Mouse (Mus musculus) midbrain, embryonic 13.5 days (tissue): Measurements from ENCODE around the gene B230217C12Rik. TPM values are rescaled to one million over a fixed set of nuclear protein-coding genes. Genes with fewer than 3 reads are reported as not detected.
A peak's percentile ranks its signal among the peaks of the same experiment; 100 is the strongest.

Source experiments
- ATAC-seq: fragments of 200-750 bp; cut with Nextera tagmentation; 2 replicates; pipeline ENCODE4 v1.8.0; 2017; ENCODE audit warnings: mild to moderate bottlenecking, moderate TSS enrichment, moderate library complexity
- H3K27ac ChIP-seq: fragments of 300-500 bp; sonication (generic); 2 replicates; pipeline ENCODE4 v1.5.1; 2015; ENCODE audit warnings: inconsistent platforms, mild to moderate bottlenecking, moderate library complexity
- H3K27me3 ChIP-seq: fragments of 300-500 bp; sonication (generic); 2 replicates; pipeline ENCODE4 v1.6.1; 2015; ENCODE audit warnings: mild to moderate bottlenecking, inconsistent platforms
- H3K36me3 ChIP-seq: fragments of 300-500 bp; sonication (generic); 2 replicates; pipeline ENCODE4 v1.6.1; 2015; ENCODE audit warnings: mild to moderate bottlenecking, inconsistent platforms
- H3K4me1 ChIP-seq: fragments of 300-500 bp; sonication (generic); replicated peaks from 2 replicates; pipeline ENCODE4 v1.6.1; 2015; ENCODE audit warnings: inconsistent platforms
- H3K4me2 ChIP-seq: fragments of 300-500 bp; sonication (generic); replicated peaks from 2 replicates; pipeline ENCODE4 v1.6.1; 2015; ENCODE audit warnings: moderate library complexity, mild to moderate bottlenecking, inconsistent platforms
- H3K4me3 ChIP-seq: fragments of 300-500 bp; sonication (generic); replicated peaks from 2 replicates; pipeline ENCODE4 v1.5.1; 2015; ENCODE audit warnings: mild to moderate bottlenecking, inconsistent platforms
- H3K9ac ChIP-seq: fragments of 300-500 bp; sonication (generic); replicated peaks from 2 replicates; pipeline ENCODE4 v1.6.1; 2015; ENCODE audit warnings: mild to moderate bottlenecking, inconsistent platforms
- H3K9me3 ChIP-seq: fragments of 300-500 bp; sonication (generic); 2 replicates; pipeline ENCODE4 v1.6.1; 2016; ENCODE audit warnings: mild to moderate bottlenecking, inconsistent platforms
- WGBS: fragments of 180-500 bp; shearing (Covaris S2); methylation state at CpG from one replicate; pipeline ENCODE4 v1.1.7; 2015; 5-methylcytosine and 5-hydroxymethylcytosine counted together
- polyA plus RNA-seq: library from polyadenylated mRNA; unstranded; fragments of >200 nt; fragmentation: Nextera tagmentation; extraction: Ambion mirVana; gene quantifications from 2 replicates; pipeline ENCODE4 v1.2.1, GENCODE M21; 2015

B230217C12Rik gene
- polyA plus RNA-seq, 1 experiment from 2014 or later, result 23.2 TPM

- no peak overlapping the region for H3K4me3 ChIP-seq
- peaks cover 50% of the 10 kb centered on the region for H3K36me3 ChIP-seq
- H3K4me2 ChIP-seq, result no peak overlapping the region
- peak overlapping the region; percentile 44; the same call in 1 of the 2 replicates for H3K9ac ChIP-seq
- no peak for ATAC-seq
- peak overlapping the region; percentile 96 for H3K27ac ChIP-seq
- H3K9me3 ChIP-seq, result no peaks in the 10 kb centered on the region
- no peaks in the 10 kb centered on the region for H3K27me3 ChIP-seq
- WGBS, result 11% methylated on average over 3 of the region's 3 CpGs
- peaks cover 96% of the 10 kb centered on the region for H3K4me1 ChIP-seq
Measured at GRCm38 (mm10) chr11:97810970-97811369, 29.6 kb upstream of the B230217C12Rik start.

GRCm38 (mm10) chr11:97811569-97812362, 28.8 kb upstream of the B230217C12Rik start:
- peaks cover 55% of the 10 kb centered on the region for H3K36me3 ChIP-seq
- H3K4me1 ChIP-seq, result peaks cover 96% of the 10 kb centered on the region
- ATAC-seq, result peak; percentile 8
- 23% methylated on average over 12 of the region's 13 CpGs for WGBS
- H3K9me3 ChIP-seq, result no peaks in the 10 kb centered on the region
- peak overlapping the region; percentile 49 for H3K4me2 ChIP-seq
- peak overlapping the region; percentile 46 for H3K9ac ChIP-seq
- H3K27ac ChIP-seq, result peak overlapping the region; percentile 96
- H3K27me3 ChIP-seq, result no peaks in the 10 kb centered on the region
- peak overlapping the region; percentile 14; the same call in 1 of the 2 replicates for H3K4me3 ChIP-seq

- H3K9me3 ChIP-seq, result no peaks in the 10 kb centered on the region
- H3K4me3 ChIP-seq, result peak overlapping the region; percentile 14; the same call in 1 of the 2 replicates
- H3K36me3 ChIP-seq, result peaks cover 52% of the 10 kb centered on the region
- ATAC-seq, result peak; percentile 94
- H3K4me2 ChIP-seq, result peak overlapping the region; percentile 49
- no peaks in the 10 kb centered on the region for H3K27me3 ChIP-seq
- peaks cover 97% of the 10 kb centered on the region for H3K4me1 ChIP-seq
- H3K9ac ChIP-seq, result peak overlapping the region; percentile 46
- peak overlapping the region; percentile 96 for H3K27ac ChIP-seq
- WGBS, result 9% methylated on average over 3 of the region's 3 CpGs
Measured at GRCm38 (mm10) chr11:97812491-97812921, 28.1 kb upstream of the B230217C12Rik start.

GRCm38 (mm10) chr11:97813085-97813484, 27.5 kb upstream of the B230217C12Rik start:
- Histone ChIP-seq H3K4me2 (peak overlapping the region; percentile 49), H3K27ac (peak overlapping the region; percentile 96), H3K27me3 (no peaks in the 10 kb centered on the region), H3K36me3 (peaks cover 47% of the 10 kb centered on the region), H3K9me3 (no peaks in the 10 kb centered on the region), H3K9ac (peak overlapping the region; percentile 46), H3K4me1 (peaks cover 97% of the 10 kb centered on the region), H3K4me3 (0 out of 2 replicates have a peak overlapping the region, but pooled peaks have one; percentile 4)
- peak; percentile 56 for ATAC-seq
- whole genome bisulfite sequencing, result 31% methylated on average over 7 of the region's 7 CpGs

GRCm38 (mm10) chr11:97813746-97814515, 26.6 kb upstream of the B230217C12Rik start:
- H3K4me1 ChIP-seq, result peaks cover 97% of the 10 kb centered on the region
- H3K4me3 ChIP-seq, result no peak overlapping the region
- H3K27me3 ChIP-seq, result no peaks in the 10 kb centered on the region
- no peaks in the 10 kb centered on the region for H3K9me3 ChIP-seq
- H3K4me2 ChIP-seq, result 0 out of 2 replicates have a peak overlapping the region, but pooled peaks have one; percentile 1
- ATAC-seq, result no peak
- peaks cover 38% of the 10 kb centered on the region for H3K36me3 ChIP-seq
- H3K9ac ChIP-seq, result peak overlapping the region; percentile 43
- H3K27ac ChIP-seq, result peak overlapping the region; percentile 96
- WGBS, result 80% methylated on average over 17 of the region's 17 CpGs

GRCm38 (mm10) chr11:97815736-97816135, 24.8 kb upstream of the B230217C12Rik start:
- Histone ChIP-seq H3K4me1 (peaks cover 86% of the 10 kb centered on the region), H3K27ac (peak overlapping the region; percentile 56; the same call in 1 of the 2 replicates), H3K9me3 (no peaks in the 10 kb centered on the region), H3K9ac (peak overlapping the region; percentile 36; the same call in 1 of the 2 replicates), H3K4me2 (no peak overlapping the region), H3K36me3 (peaks cover 45% of the 10 kb centered on the region), H3K27me3 (no peaks in the 10 kb centered on the region), H3K4me3 (no peak overlapping the region)
- no peak for ATAC-seq
- 68% methylated on average over 11 of the region's 11 CpGs for WGBS

- no peak overlapping the region for H3K9ac ChIP-seq
- no peaks in the 10 kb centered on the region for H3K9me3 ChIP-seq
- H3K27ac ChIP-seq, result peak overlapping the region; percentile 56; the same call in 1 of the 2 replicates
- no peak for ATAC-seq
- peaks cover 82% of the 10 kb centered on the region for H3K4me1 ChIP-seq
- WGBS, result 44% methylated on average over 5 of the region's 5 CpGs
- H3K4me3 ChIP-seq, result no peak overlapping the region
- no peaks in the 10 kb centered on the region for H3K27me3 ChIP-seq
- no peak overlapping the region for H3K4me2 ChIP-seq
- H3K36me3 ChIP-seq, result peaks cover 48% of the 10 kb centered on the region
Measured at GRCm38 (mm10) chr11:97816176-97816575, 24.4 kb upstream of the B230217C12Rik start.

- Histone ChIP-seq H3K4me3 (no peak overlapping the region), H3K27ac (peak overlapping the region; percentile 14; the same call in 1 of the 2 replicates), H3K36me3 (peaks cover 52% of the 10 kb centered on the region), H3K9me3 (no peaks in the 10 kb centered on the region), H3K4me1 (peaks cover 78% of the 10 kb centered on the region), H3K9ac (no peak overlapping the region), H3K27me3 (no peaks in the 10 kb centered on the region), H3K4me2 (no peak overlapping the region)
- no peak for ATAC-seq
- WGBS, result 60% methylated on average over 9 of the region's 9 CpGs
Measured at GRCm38 (mm10) chr11:97816916-97817315, 23.7 kb upstream of the B230217C12Rik start.

GRCm38 (mm10) chr11:97817379-97817778, 23.2 kb upstream of the B230217C12Rik start:
- Histone ChIP-seq H3K9me3 (no peaks in the 10 kb centered on the region), H3K4me2 (no peak overlapping the region), H3K36me3 (peaks cover 52% of the 10 kb centered on the region), H3K27ac (no peak overlapping the region; the same call in 1 of the 2 replicates), H3K4me1 (peaks cover 74% of the 10 kb centered on the region), H3K27me3 (no peaks in the 10 kb centered on the region), H3K4me3 (no peak overlapping the region), H3K9ac (no peak overlapping the region)
- no peak for ATAC-seq
- 38% methylated on average over 5 of the region's 5 CpGs for WGBS

- ATAC-seq, result peak; percentile 7; the same call in 1 of the 2 replicates
- WGBS, result 18% methylated on average over 6 of the region's 6 CpGs
- Histone ChIP-seq H3K4me3 (no peak overlapping the region), H3K9ac (peak overlapping the region; percentile 53; the same call in 1 of the 2 replicates), H3K27me3 (no peaks in the 10 kb centered on the region), H3K36me3 (peaks cover 58% of the 10 kb centered on the region), H3K4me2 (no peak overlapping the region), H3K9me3 (no peaks in the 10 kb centered on the region), H3K27ac (peak overlapping the region; percentile 82), H3K4me1 (peaks cover 70% of the 10 kb centered on the region)
Measured at GRCm38 (mm10) chr11:97818003-97818402, 22.6 kb upstream of the B230217C12Rik start.

GRCm38 (mm10) chr11:97818571-97818970, 22.0 kb upstream of the B230217C12Rik start:
- 6% methylated on average over 4 of the region's 4 CpGs for WGBS
- Histone ChIP-seq H3K4me1 (peaks cover 67% of the 10 kb centered on the region), H3K27me3 (no peaks in the 10 kb centered on the region), H3K36me3 (peaks cover 62% of the 10 kb centered on the region), H3K4me2 (no peak overlapping the region), H3K9ac (peak overlapping the region; percentile 53), H3K9me3 (no peaks in the 10 kb centered on the region), H3K27ac (peak overlapping the region; percentile 82), H3K4me3 (no peak overlapping the region)
- ATAC-seq, result peak; percentile 77
